Comparison of ENCODE assay signal across 9 mouse cellular contexts in the genomic region with DNA sequence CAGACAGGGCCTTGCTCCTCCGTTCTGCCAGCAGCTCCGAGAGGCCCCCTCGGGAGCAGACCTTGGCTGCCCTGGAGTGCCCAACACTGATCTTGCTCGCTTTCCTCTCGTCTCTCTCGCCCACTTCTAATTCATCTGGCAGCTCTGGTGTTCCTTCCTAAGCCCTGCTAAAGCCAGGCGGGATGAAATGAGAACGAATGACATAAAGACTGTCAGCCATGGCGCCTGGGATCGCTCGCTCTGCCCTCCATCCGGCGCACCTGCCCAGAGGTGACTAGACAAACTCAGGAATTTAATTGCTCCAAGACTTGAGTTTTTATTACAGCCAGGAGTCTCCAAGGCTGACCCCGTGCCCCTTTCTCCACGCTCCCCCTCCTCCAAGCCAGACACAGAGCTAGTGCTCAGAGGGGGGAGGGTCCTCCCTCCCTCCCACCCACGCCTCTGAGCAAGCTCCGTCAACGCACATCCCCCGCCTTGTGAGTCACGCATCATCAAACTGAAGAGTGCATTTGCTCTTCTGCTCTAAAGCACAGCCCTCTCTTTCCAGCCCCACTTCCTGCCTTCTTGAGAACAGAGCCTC. TPM values are rescaled to one million over a fixed set of nuclear protein-coding genes. Genes with fewer than 3 reads are reported as not detected.
DNase-seq lines count a peak whose midpoint lies in the region; ATAC-seq and TF ChIP-seq lines count a peak whose summit lies in the region.
"Had no signal": no experiment of that assay in that cellular context is flagged by ENCODE, and none has a peak within 500 bp of the region (broad histone marks: within the 10 kb centered on the region; RNA-seq: fewer than 3 reads in every experiment).

No protein-coding gene starts in this region.

- no peak overlapping the region for H3K9ac ChIP-seq in lung, postnatal 0 days (replicated peaks; ENCODE audit: low read depth)
- no peak overlapping the region for H3K9ac ChIP-seq in stomach, embryonic 15.5 days

- intact Hi-C loops in gastrocnemius, adult 2 months (cut with DNase I), result no loop called here
- intact Hi-C loops in gastrocnemius, postnatal 14 days (cut with DNase I; ENCODE audit: low total_unique reads), result no loop called here

- H3K4me3 ChIP-seq in lung, postnatal 0 days (ENCODE audit: low read depth, low read length), result no peak overlapping the region
- no peak overlapping the region for H3K4me3 ChIP-seq in lung, adult 2 months (replicated peaks; ENCODE audit: extremely low read depth, low read depth, low read length)
- H3K4me3 ChIP-seq in forebrain, embryonic 10.5 days, result peak overlapping the region; percentile 22
- H3K4me3 ChIP-seq in limb, embryonic 10.5 days, result peak overlapping the region; percentile 26
- no peak overlapping the region for H3K4me3 ChIP-seq in stomach, embryonic 15.5 days (replicated peaks)
- H3K4me3 ChIP-seq in gastrocnemius, adult 2 months, result no peak overlapping the region

- no peak for TF ChIP-seq CTCF in lung, postnatal 0 days (IDR thresholded peaks at IDR 0.05)
- TF ChIP-seq CTCF in lung, adult 2 months (IDR thresholded peaks at IDR 0.05; ENCODE audit: insufficient read depth, low read length), result no peak
- TF ChIP-seq CTCF in gastrocnemius, adult 2 months (IDR thresholded peaks at IDR 0.05), result no peak

- no peak for TF ChIP-seq POLR2A in lung, adult 2 months (IDR thresholded peaks at IDR 0.05; ENCODE audit: borderline replicate concordance, extremely low read depth, low read depth, low read length)

- H3K4me2 ChIP-seq in lung, postnatal 0 days (replicated peaks; ENCODE audit: low read depth, low read length), result no peak overlapping the region
- H3K4me2 ChIP-seq in stomach, embryonic 15.5 days, result 0 out of 2 replicates have a peak overlapping the region, but pooled peaks have one; percentile 3

- H3K9me3 ChIP-seq in lung, postnatal 0 days (ENCODE audit: low read length), result no peaks in the 10 kb centered on the region
- no peaks in the 10 kb centered on the region for H3K9me3 ChIP-seq in forebrain, embryonic 10.5 days
- H3K9me3 ChIP-seq in limb, embryonic 10.5 days (replicated peaks), result no peaks in the 10 kb centered on the region
- H3K9me3 ChIP-seq in stomach, embryonic 15.5 days, result no peaks in the 10 kb centered on the region

- ATAC-seq in lung, postnatal 0 days, result peak; percentile 6; the same call in 1 of the 2 replicates
- ATAC-seq in stomach, embryonic 15.5 days (ENCODE audit: insufficient read depth, low FRiP score, low read depth), result no peak; the same call in 1 of the 2 replicates

- no peak for TF ChIP-seq EP300 in lung, postnatal 0 days (IDR thresholded peaks at IDR 0.05)

- WGBS in lung, postnatal 0 days, result 14% methylated on average over 20 of the region's 20 CpGs
- 22% methylated on average over 20 of the region's 20 CpGs for WGBS in lung, adult 2 months
- WGBS in forebrain, embryonic 10.5 days, result 20% methylated on average over 20 of the region's 20 CpGs
- 4% methylated on average over 20 of the region's 20 CpGs for WGBS in limb, embryonic 10.5 days
- WGBS in stomach, embryonic 15.5 days, result 22% methylated on average over 20 of the region's 20 CpGs

- no peaks in the 10 kb centered on the region; the same call in 1 of the 2 replicates for H3K4me1 ChIP-seq in lung, postnatal 0 days (ENCODE audit: insufficient read depth, low read depth, low read length)
- no peaks in the 10 kb centered on the region for H3K4me1 ChIP-seq in lung, adult 2 months (ENCODE audit: control insufficient read depth, insufficient read depth, low read length)
- H3K4me1 ChIP-seq in forebrain, embryonic 10.5 days, result peaks cover 25% of the 10 kb centered on the region
- H3K4me1 ChIP-seq in limb, embryonic 10.5 days, result peaks cover 60% of the 10 kb centered on the region
- peaks cover 21% of the 10 kb centered on the region for H3K4me1 ChIP-seq in stomach, embryonic 15.5 days

- DNase-seq in lung, postnatal 0 days (ENCODE audit: low spot score), result no peak
- DNase-seq in lung, adult 2 months, result no peak
- DNase-seq in forebrain, embryonic 10.5 days (ENCODE audit: extremely low spot score, low spot score), result no peak
- DNase-seq in limb, embryonic 10.5 days (ENCODE audit: low spot score), result no peak
- no peak for DNase-seq in gastrocnemius, adult 2 months
- DNase-seq in gastrocnemius, postnatal 14 days, result no peak
- DNase-seq in urinary bladder, adult 2 months (ENCODE audit: low spot score), result no peak

- H3K36me3 ChIP-seq in lung, postnatal 0 days (ENCODE audit: insufficient read depth, low read length), result no peaks in the 10 kb centered on the region
- no peaks in the 10 kb centered on the region for H3K36me3 ChIP-seq in forebrain, embryonic 10.5 days (replicated peaks)
- H3K36me3 ChIP-seq in limb, embryonic 10.5 days, result no peaks in the 10 kb centered on the region
- H3K36me3 ChIP-seq in stomach, embryonic 15.5 days, result no peaks in the 10 kb centered on the region

- no peak overlapping the region for H3K27ac ChIP-seq in lung, postnatal 0 days (ENCODE audit: low read length)
- peak overlapping the region; percentile 65; the same call in 1 of the 2 replicates for H3K27ac ChIP-seq in forebrain, embryonic 10.5 days
- peak overlapping the region; percentile 63 for H3K27ac ChIP-seq in limb, embryonic 10.5 days
- no peak overlapping the region for H3K27ac ChIP-seq in stomach, embryonic 15.5 days
- H3K27ac ChIP-seq in gastrocnemius, adult 2 months, result no peak overlapping the region

- peaks cover 8% of the 10 kb centered on the region; the same call in 1 of the 2 replicates for H3K27me3 ChIP-seq in lung, postnatal 0 days (replicated peaks; ENCODE audit: insufficient read depth, low read length)
- peaks cover 34% of the 10 kb centered on the region for H3K27me3 ChIP-seq in forebrain, embryonic 10.5 days (ENCODE audit: poor library complexity, severe bottlenecking)
- H3K27me3 ChIP-seq in limb, embryonic 10.5 days (ENCODE audit: low read depth, poor library complexity, severe bottlenecking), result 0 out of 2 replicates have a peak, but pooled peaks cover 6% of the 10 kb centered on the region
- no peaks in the 10 kb centered on the region for H3K27me3 ChIP-seq in stomach, embryonic 15.5 days (replicated peaks)

RNA-seq across cellular contexts. Expression of a gene that starts 27.8 kb away (rescaled TPM):
- polyA plus RNA-seq in lung, postnatal 0 days (2015; fragmentation: Nextera tagmentation; extraction: Ambion mirVana), result 176 and 364 TPM in 2 replicates
- 0.42 and 0.44 TPM in 2 replicates for polyA plus RNA-seq in lung, adult 2 months (2012; rRNA removed)
- polyA plus RNA-seq in forebrain, embryonic 10.5 days (2016; fragmentation: Nextera tagmentation; extraction: Ambion mirVana), result 200 and 274 TPM in 2 replicates
- 106 and 159 TPM in 2 replicates for polyA plus RNA-seq in limb, embryonic 10.5 days (2016; fragmentation: Nextera tagmentation; extraction: Ambion mirVana)
- polyA plus RNA-seq in stomach, embryonic 15.5 days (2015; fragmentation: Nextera tagmentation; extraction: Ambion mirVana), result 487 and 492 TPM in 2 replicates
- 1 to 10 TPM in 1 of 2 experiments, under 1 TPM in 1; 0.45 to 1.7 TPM for total RNA-seq in gastrocnemius, adult 2 months (2021)
- total RNA-seq in gastrocnemius, postnatal 14 days (2021), result 100 to 1,000 TPM; 213 to 272 TPM
- 8.0 and 10.8 TPM in 2 replicates for polyA plus RNA-seq in urinary bladder, adult 2 months (2012; rRNA removed)
- total RNA-seq: neutrophil, adult 5-6 weeks had no signal

Comparison
In these comparisons a context has a peak if more than half of its experiments do, and no peak if none do; other contexts are left out.
1. H3K27ac ChIP-seq: peak in forebrain, embryonic 10.5 days (single experiment) and limb, embryonic 10.5 days (single experiment); none in lung, postnatal 0 days (single experiment), stomach, embryonic 15.5 days (single experiment) and gastrocnemius, adult 2 months (single experiment).
2. H3K4me3 ChIP-seq: peak in forebrain, embryonic 10.5 days (single experiment) and limb, embryonic 10.5 days (single experiment); none in lung, postnatal 0 days (single experiment), lung, adult 2 months (single experiment), stomach, embryonic 15.5 days (single experiment) and gastrocnemius, adult 2 months (single experiment).